Mouse (Mus musculus): ENCODE measurements around the gene Mrps26. TPM values are rescaled to one million over a fixed set of nuclear protein-coding genes. Genes with fewer than 3 reads are reported as not detected.
A peak's percentile ranks its signal among the peaks of the same experiment; 100 is the strongest.
"Not testable (repeated sequence)": the region's sequence is repeated elsewhere in the genome, so short reads cannot be mapped to it uniquely, and the experiment has no call there.

Gene Mrps26
- polyA plus RNA-seq (2012; rRNA removed), result 46.3 and 66.6 TPM in 2 replicates

GRCm38 (mm10) chr2:130563212-130564055, at the start of gene Mrps26:
Gene Mrps26, plus strand, starts transcription at chr2:130563742.
- WGBS, result 1% methylated on average over 61 of the region's 61 CpGs
- DNase-seq, result peak; percentile 87
- H3K4me3 ChIP-seq (replicated peaks; ENCODE audit: extremely low read depth, low read depth, low read length), result peak within 1 kb of the TSS; percentile 94
- H3K4me1 ChIP-seq (ENCODE audit: control insufficient read depth, insufficient read depth, low read length), result peaks cover 5% of the 10 kb centered on the region
- TF ChIP-seq POLR2A (IDR thresholded peaks at IDR 0.05; ENCODE audit: borderline replicate concordance, extremely low read depth, low read depth, low read length), result peak; percentile 78; the same call in 1 of the 2 replicates
- peak; percentile 38; the same call in 1 of the 2 replicates for TF ChIP-seq CTCF (IDR thresholded peaks at IDR 0.05; ENCODE audit: insufficient read depth, low read length)

GRCm38 (mm10) chr2:130513907-130514306, 49.6 kb upstream of the Mrps26 start:
- Histone ChIP-seq H3K4me3 (replicated peaks; ENCODE audit: extremely low read depth, low read depth, low read length) (no peak overlapping the region), H3K4me1 (ENCODE audit: control insufficient read depth, insufficient read depth, low read length) (no peaks in the 10 kb centered on the region)
- no peak for TF ChIP-seq CTCF (IDR thresholded peaks at IDR 0.05; ENCODE audit: insufficient read depth, low read length)
- TF ChIP-seq POLR2A (IDR thresholded peaks at IDR 0.05; ENCODE audit: borderline replicate concordance, extremely low read depth, low read depth, low read length), result no peak
- 96% methylated on average over 8 of the region's 8 CpGs for WGBS
- no peak for DNase-seq

- Histone ChIP-seq H3K4me1 (ENCODE audit: control insufficient read depth, insufficient read depth, low read length) (no peaks in the 10 kb centered on the region), H3K4me3 (replicated peaks; ENCODE audit: extremely low read depth, low read depth, low read length) (no peak overlapping the region)
- TF ChIP-seq CTCF (IDR thresholded peaks at IDR 0.05; ENCODE audit: insufficient read depth, low read length), result no peak
- TF ChIP-seq POLR2A (IDR thresholded peaks at IDR 0.05; ENCODE audit: borderline replicate concordance, extremely low read depth, low read depth, low read length), result no peak
- DNase-seq, result no peak
- 86% methylated on average over 5 of the region's 5 CpGs for WGBS
Observed at GRCm38 (mm10) chr2:130515791-130516190, 47.8 kb upstream of the Mrps26 start.

- H3K4me3 ChIP-seq (replicated peaks; ENCODE audit: extremely low read depth, low read depth, low read length), result no peak overlapping the region
- no peak for TF ChIP-seq CTCF (IDR thresholded peaks at IDR 0.05; ENCODE audit: insufficient read depth, low read length)
- TF ChIP-seq POLR2A (IDR thresholded peaks at IDR 0.05; ENCODE audit: borderline replicate concordance, extremely low read depth, low read depth, low read length), result no peak
- WGBS, result 97% methylated on average over 2 of the region's 2 CpGs
- DNase-seq, result no peak
- no peaks in the 10 kb centered on the region for H3K4me1 ChIP-seq (ENCODE audit: control insufficient read depth, insufficient read depth, low read length)
Observed at GRCm38 (mm10) chr2:130521927-130522326, 41.6 kb upstream of the Mrps26 start.

- WGBS, result 90% methylated on average over 4 of the region's 4 CpGs
- not testable (repeated sequence) for H3K4me3 ChIP-seq (replicated peaks; ENCODE audit: extremely low read depth, low read depth, low read length); DNase-seq; H3K4me1 ChIP-seq (ENCODE audit: control insufficient read depth, insufficient read depth, low read length)
Observed at GRCm38 (mm10) chr2:130525480-130525879, 38.1 kb upstream of the Mrps26 start.

GRCm38 (mm10) chr2:130528457-130528856, 35.1 kb upstream of the Mrps26 start:
- 90% methylated on average over 6 of the region's 6 CpGs for WGBS
- no peaks in the 10 kb centered on the region for H3K4me1 ChIP-seq (ENCODE audit: control insufficient read depth, insufficient read depth, low read length)
- TF ChIP-seq CTCF (IDR thresholded peaks at IDR 0.05; ENCODE audit: insufficient read depth, low read length), result no peak
- TF ChIP-seq POLR2A (IDR thresholded peaks at IDR 0.05; ENCODE audit: borderline replicate concordance, extremely low read depth, low read depth, low read length), result no peak
- no peak overlapping the region for H3K4me3 ChIP-seq (replicated peaks; ENCODE audit: extremely low read depth, low read depth, low read length)
- DNase-seq, result no peak

- H3K4me3 ChIP-seq (replicated peaks; ENCODE audit: extremely low read depth, low read depth, low read length), result no peak overlapping the region
- 94% methylated on average over 2 of the region's 2 CpGs for WGBS
- no peak for DNase-seq
- H3K4me1 ChIP-seq (ENCODE audit: control insufficient read depth, insufficient read depth, low read length), result no peaks in the 10 kb centered on the region
- TF ChIP-seq POLR2A (IDR thresholded peaks at IDR 0.05; ENCODE audit: borderline replicate concordance, extremely low read depth, low read depth, low read length) (no peak), CTCF (IDR thresholded peaks at IDR 0.05; ENCODE audit: insufficient read depth, low read length) (no peak)
Observed at GRCm38 (mm10) chr2:130529290-130529689, 34.3 kb upstream of the Mrps26 start.

- no peak for DNase-seq
- Histone ChIP-seq H3K4me1 (ENCODE audit: control insufficient read depth, insufficient read depth, low read length) (no peaks in the 10 kb centered on the region), H3K4me3 (replicated peaks; ENCODE audit: extremely low read depth, low read depth, low read length) (no peak overlapping the region)
- 88% methylated on average over 7 of the region's 7 CpGs for WGBS
- TF ChIP-seq CTCF (IDR thresholded peaks at IDR 0.05; ENCODE audit: insufficient read depth, low read length), result no peak
- no peak for TF ChIP-seq POLR2A (IDR thresholded peaks at IDR 0.05; ENCODE audit: borderline replicate concordance, extremely low read depth, low read depth, low read length)
Observed at GRCm38 (mm10) chr2:130529925-130530324, 33.6 kb upstream of the Mrps26 start.

GRCm38 (mm10) chr2:130532201-130532600, 31.3 kb upstream of the Mrps26 start:
- Histone ChIP-seq H3K4me1 (ENCODE audit: control insufficient read depth, insufficient read depth, low read length) (no peaks in the 10 kb centered on the region), H3K4me3 (replicated peaks; ENCODE audit: extremely low read depth, low read depth, low read length) (no peak overlapping the region)
- TF ChIP-seq POLR2A (IDR thresholded peaks at IDR 0.05; ENCODE audit: borderline replicate concordance, extremely low read depth, low read depth, low read length) (no peak), CTCF (IDR thresholded peaks at IDR 0.05; ENCODE audit: insufficient read depth, low read length) (no peak)
- no peak for DNase-seq
- 35% methylated on average over 2 of the region's 2 CpGs for whole genome bisulfite sequencing

- no peaks in the 10 kb centered on the region for H3K4me1 ChIP-seq (ENCODE audit: control insufficient read depth, insufficient read depth, low read length)
- no peak for DNase-seq
- no peak overlapping the region for H3K4me3 ChIP-seq (replicated peaks; ENCODE audit: extremely low read depth, low read depth, low read length)
- TF ChIP-seq CTCF (IDR thresholded peaks at IDR 0.05; ENCODE audit: insufficient read depth, low read length), result no peak
- no peak for TF ChIP-seq POLR2A (IDR thresholded peaks at IDR 0.05; ENCODE audit: borderline replicate concordance, extremely low read depth, low read depth, low read length)
- WGBS, result 81% methylated on average over 6 of the region's 6 CpGs
Observed at GRCm38 (mm10) chr2:130535017-130535416, 28.5 kb upstream of the Mrps26 start.

Measured in lung, adult 2 months (tissue).